Mouse (Mus musculus): ENCODE results near the gene Entpd1.

The Entpd1 gene

DNA sequence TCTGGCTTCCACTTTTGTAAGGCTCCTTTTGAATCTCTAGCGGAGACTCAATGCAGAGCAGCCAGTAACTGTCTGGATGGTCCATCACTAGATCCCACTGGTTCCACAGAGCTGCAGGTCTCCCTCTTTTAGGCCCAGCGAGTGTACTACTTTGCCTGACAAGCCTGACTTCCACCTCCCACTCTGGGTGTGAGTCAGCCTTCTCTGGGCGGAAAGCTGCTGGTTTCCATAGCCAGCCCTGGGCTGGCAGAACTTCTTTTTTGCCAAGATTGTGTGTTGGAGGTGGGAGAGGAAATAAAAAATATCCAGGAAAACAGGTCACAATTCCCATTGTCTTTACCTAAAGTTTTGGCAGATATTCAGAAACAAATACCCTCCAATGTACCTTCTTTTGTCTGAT lies 17.9 kb downstream of the Entpd1 start:
- peak; percentile 21 for DNase-seq

GRCm38 (mm10) chr19:40630606-40631005 lies 18.4 kb downstream of the Entpd1 start:
- DNase-seq: peak; percentile 35

- DNase-seq: no peak
Measured at GRCm38 (mm10) chr19:40632193-40632592, 20.0 kb downstream of the Entpd1 start.

GRCm38 (mm10) chr19:40632668-40633067 lies 20.5 kb downstream of the Entpd1 start:
- DNase-seq: no peak

DNA sequence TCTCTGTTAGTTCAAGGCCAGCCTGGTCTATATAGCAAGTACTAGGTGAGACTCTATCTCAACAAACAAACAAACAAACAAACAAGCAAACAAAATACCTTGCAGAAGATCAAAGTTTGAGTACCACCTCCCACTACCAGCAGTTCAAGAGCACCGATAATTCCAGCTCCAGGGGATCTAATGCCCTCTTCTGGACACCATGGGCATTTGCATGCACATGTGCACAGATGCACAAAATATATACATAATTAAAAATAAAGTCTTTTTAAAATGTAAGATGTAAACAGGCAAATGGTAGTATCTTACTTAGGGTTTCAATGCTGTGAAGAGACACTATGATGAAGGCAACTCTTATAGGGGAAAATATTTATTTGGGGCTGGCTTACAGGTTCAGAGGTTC lies 21.0 kb downstream of the Entpd1 start:
- DNase-seq: no peak

- peak; percentile 58 for DNase-seq
Measured at GRCm38 (mm10) chr19:40637091-40637490, 24.9 kb downstream of the Entpd1 start.

DNA sequence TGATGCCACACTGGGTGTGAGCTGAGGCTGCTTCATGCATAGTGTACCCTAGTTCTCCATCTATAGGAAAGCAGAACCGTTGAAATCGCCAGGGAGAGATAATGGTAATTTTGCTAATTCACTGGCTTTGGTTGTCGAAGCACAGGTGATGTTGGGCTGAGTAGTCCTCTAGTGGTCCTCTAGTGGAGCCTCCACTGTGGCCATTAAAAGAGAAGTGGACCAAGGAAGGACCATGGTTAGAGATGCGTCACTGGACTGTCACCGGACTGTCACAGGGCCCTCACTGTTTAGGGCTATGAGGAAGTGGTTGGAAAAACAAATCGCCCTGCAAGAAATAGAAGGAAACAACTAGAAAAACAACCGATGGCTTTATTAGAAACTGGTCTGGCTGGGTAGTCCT lies 25.4 kb downstream of the Entpd1 start:
- no peak for DNase-seq

DNA sequence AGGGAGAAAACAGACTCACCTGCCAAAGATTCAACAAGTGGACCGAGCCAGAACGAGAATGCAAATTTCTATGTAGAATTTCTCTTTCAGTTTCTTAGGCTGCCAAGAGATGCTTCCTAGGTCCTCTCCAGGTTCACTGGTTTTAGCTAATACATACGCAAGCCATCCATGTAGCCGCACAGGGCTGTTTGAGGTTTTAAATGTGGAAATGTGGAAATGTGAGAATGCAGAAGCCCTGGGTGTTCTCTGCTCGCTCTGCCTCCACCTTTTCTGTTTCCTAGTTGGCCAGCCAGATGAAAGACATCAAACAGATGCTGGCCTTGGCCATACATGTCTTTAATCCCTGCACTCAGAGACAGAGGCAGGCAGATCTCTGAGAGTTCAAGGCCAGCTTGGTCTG lies 26.4 kb downstream of the Entpd1 start:
- no peak for DNase-seq

DNA sequence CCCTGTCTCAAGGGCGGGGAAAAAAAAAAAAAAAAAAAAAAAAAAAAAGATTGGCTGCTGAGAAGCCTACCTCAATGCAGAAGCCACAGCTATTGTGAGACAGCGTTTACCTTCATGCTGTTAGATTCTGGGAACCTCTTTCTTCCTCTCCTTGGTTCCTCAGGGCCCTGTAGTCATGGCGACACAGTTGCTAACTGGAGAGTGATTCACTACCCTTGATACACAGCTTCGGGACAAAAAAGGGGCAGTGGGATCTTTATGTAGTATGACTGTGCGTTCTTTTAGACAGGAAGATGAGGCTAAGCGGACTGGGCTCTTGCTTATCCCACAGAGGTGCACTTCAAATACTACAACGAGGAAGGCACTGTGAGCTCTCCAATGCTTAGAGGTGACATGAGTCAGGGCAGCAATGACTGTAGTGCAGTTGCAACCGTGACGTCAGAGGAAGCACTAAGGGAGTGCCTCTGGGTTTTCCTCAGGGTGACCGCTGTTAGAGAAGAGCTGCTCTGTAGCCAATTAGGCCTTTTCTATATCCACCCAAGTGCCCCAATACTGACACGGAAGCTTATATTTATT lies 27.7 kb downstream of the Entpd1 start:
- no peak for DNase-seq

GRCm38 (mm10) chr19:40640799-40641198 lies 28.6 kb downstream of the Entpd1 start:
- no peak for DNase-seq

DNA sequence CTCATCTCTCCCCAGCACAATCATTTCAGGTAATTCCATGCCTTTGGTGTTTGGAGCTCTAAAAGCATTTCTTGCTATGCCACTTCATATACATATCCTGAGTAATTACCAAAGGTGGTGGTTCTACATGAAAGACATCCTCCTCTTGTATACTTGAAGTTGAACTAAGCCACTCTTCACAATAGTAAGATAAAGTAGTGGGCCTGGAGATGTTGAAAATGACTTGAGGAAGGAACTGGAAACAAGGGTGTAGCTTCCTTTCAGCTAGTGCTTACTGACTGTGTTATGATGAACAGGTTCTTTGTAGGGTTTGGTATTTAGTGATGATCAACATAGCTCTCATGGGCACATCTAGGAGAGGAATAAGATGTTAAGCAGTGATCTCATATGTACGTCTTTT lies 31.7 kb downstream of the Entpd1 start:
- no peak for DNase-seq

DNA sequence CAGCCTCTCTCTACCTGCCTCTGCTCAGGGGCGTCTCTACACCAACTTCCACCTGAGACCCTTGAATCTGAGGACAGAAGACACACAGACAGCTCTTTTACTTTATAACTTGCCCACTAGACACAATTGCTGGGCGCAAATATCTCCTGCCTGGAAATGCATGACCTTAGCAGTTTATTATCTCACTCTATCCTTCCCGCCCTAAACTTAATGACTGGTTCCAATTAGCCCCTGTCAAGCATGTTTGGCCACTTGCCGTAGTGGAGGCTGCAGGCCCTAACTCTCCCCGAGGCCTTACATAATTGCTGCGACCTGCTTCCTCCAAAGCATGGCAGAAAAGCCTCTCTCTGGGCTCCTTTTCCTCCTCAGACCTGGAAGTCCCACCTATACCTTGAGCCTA lies 34.2 kb downstream of the Entpd1 start:
- DNase-seq: no peak

GRCm38 (mm10) chr19:40647319-40648158 lies 35.4 kb downstream of the Entpd1 start:
- DNase-seq: peak; percentile 61

GRCm38 (mm10) chr19:40650090-40650489 lies 37.9 kb downstream of the Entpd1 start:
- DNase-seq: no peak

- no peak for DNase-seq
Measured at GRCm38 (mm10) chr19:40656207-40656606, 44.0 kb downstream of the Entpd1 start.

DNA sequence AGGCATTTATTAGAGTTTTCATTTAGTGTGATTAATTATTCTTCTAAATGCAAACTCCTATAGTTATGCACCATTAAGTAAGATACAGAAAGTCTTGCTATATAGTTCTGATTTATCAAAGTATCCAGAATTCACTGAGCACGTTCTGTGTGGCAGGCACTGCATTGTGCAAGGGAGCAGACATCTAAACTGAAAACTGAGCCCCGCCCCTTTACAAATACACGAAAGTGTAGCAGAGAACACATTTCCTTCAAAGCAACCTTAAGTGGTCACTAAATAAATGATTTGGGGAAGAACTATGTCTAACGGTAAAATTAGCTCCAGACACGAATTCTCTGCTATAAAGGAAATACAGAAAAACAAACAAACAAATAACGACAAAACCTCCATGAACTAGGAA lies 46.1 kb downstream of the Entpd1 start:
- DNase-seq: no peak

GRCm38 (mm10) chr19:40658935-40659334 lies 46.8 kb downstream of the Entpd1 start:
- DNase-seq: no peak

- DNase-seq: peak; percentile 34
Measured at GRCm38 (mm10) chr19:40659651-40660478, 47.7 kb downstream of the Entpd1 start.

- no peak for DNase-seq
Measured at GRCm38 (mm10) chr19:40660510-40660909, 48.3 kb downstream of the Entpd1 start.

- DNase-seq: peak; percentile 48
Measured at GRCm38 (mm10) chr19:40661108-40661507, 48.9 kb downstream of the Entpd1 start.

DNA sequence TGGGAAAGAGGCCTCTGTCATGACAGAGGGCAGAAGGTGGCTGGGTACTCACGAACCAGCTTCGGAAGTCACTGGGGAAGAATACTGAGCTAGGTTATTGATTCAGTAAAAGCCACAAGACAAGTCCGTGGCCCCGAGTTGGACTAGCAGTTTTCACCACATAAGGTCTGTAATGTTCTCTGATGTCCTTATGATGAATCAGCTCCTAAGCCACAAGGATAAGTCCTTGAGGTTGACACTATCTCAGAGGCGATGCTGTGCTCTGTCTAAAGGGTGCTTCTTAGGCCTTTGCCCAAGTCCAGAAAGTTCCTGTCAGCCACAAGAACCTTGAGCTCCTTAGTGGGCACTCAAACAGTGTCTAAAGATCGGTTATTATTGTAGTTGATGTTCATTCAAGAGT lies 49.7 kb downstream of the Entpd1 start:
- no peak for DNase-seq

GRCm38 (mm10) chr19:40662727-40663126 lies 50.6 kb downstream of the Entpd1 start:
- DNase-seq: no peak

DNA sequence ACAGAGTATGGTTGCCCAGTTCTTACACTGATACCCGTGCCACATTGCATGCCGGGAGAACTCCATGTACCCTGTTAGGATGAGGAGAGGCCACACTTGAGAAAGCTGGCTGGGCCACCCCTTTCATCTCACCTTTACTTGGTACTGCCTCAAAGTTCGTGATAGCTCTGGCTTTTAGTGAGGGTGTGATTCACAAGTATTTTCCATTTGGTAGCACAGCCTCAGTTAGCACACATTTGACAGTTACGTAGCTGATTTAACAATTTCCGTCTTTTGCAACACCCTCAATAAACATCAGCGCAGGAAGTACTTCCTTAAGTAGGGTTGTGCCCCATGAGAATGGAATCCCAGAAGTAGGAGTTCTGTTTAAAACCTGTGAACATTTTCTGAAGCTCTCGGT lies 53.6 kb downstream of the Entpd1 start:
- DNase-seq: no peak

DNA sequence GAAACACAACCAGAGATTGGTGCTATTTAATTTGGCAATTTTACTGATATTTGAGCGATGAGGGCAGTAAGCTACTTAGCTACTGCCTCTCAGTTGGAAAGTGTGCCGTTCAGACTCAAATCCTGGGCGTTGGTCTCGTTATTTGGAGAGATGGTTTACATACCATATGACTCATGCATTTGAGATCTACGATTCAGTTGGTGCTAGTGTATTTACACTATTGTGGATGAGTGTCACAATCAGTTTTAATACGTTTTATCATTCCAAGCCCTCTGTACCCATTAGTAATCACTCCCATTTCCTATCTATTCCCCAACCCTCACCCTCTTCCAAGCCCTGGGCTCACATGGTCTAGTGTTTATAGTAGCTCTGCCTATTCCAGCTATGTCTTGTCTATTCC lies 54.9 kb downstream of the Entpd1 start:
- no peak for DNase-seq
